Mouse (Mus musculus) T-helper 1 cell (primary cell): Measurements from ENCODE around the gene G3bp1.

Experiments
- in situ Hi-C: fragments of 300-600 bp; cut with MboI, MseI; formaldehyde crosslinking; loops from one replicate; pipeline ENCODE4 v1.15.1; 2025; ENCODE audit warnings: high pct_unique_total_duplicates

G3bp1 gene

DNA sequence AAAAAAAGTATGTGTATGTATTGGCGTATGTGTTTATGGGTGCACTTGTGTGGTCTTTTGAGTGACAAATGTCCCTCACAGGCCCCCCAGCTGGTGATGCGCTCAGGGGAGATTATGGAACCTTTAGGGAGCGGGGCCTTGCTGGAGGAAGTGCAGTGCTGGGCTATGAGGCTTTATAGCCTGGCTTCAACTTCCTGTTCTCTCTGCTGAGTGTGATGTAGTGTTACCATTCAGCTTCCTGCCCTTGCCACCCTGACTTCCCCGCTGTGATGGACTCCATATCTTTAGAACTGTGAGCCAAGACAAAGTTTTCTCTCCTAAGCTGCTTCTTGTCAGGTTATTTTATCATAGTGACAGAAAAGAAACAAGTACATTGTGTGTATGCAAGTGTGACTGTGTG, 73.2 kb downstream of the G3bp1 start:
- in situ Hi-C loops, result no loop called here

DNA sequence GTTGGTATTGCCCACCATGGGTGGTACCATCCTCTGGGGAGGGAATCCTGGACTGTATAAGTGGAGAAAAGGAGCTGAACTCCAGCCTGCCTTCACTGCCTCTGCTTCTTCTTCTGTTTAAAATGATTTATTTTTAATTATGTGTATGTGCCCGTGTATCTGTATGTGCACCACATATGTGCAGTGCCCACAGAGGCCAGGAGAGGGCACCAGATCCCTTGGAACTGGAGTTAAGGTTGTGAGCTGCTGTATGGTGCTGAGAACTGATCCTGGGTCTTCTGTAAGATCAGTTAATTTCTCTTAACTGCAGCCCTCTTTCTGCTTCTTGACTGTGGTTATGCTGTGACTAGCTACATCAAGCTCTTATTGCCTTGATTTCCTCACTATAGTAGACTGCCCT, 76.2 kb downstream of the G3bp1 start:
- in situ Hi-C loops, result no loop called here
